Mouse (Mus musculus): ENCODE results near the gene Retreg3.
"Not testable (repeated sequence)": the region's sequence is repeated elsewhere in the genome, so short reads cannot be mapped to it uniquely, and the experiment has no call there.

Gene Retreg3

GRCm38 (mm10) chr11:101119761-101120544, at the start of gene Retreg3, which contains the start of gene Tubg1:
Retreg3 (minus strand) TSS chr11:101119893.
Tubg1 (plus strand) TSS chr11:101119938.
- DNase-seq (ENCODE audit: low spot score): peak; percentile 99

GRCm38 (mm10) chr11:101168301-101168980, 48.7 kb upstream of the Retreg3 start:
- DNase-seq (ENCODE audit: low spot score): no peak

GRCm38 (mm10) chr11:101167963-101168300, 48.2 kb upstream of the Retreg3 start:
- no peak for DNase-seq (ENCODE audit: low spot score)

- no peak for DNase-seq (ENCODE audit: low spot score)
Measured at GRCm38 (mm10) chr11:101167211-101167962, 47.7 kb upstream of the Retreg3 start.

- DNase-seq (ENCODE audit: low spot score): no peak
Measured at GRCm38 (mm10) chr11:101166357-101166756, 46.7 kb upstream of the Retreg3 start.

GRCm38 (mm10) chr11:101164677-101165580, 45.2 kb upstream of the Retreg3 start:
- DNase-seq (ENCODE audit: low spot score): no peak

- no peak for DNase-seq (ENCODE audit: low spot score)
Measured at GRCm38 (mm10) chr11:101164351-101164665, 44.6 kb upstream of the Retreg3 start.

- DNase-seq (ENCODE audit: low spot score): no peak
Measured at GRCm38 (mm10) chr11:101163476-101164350, 44.0 kb upstream of the Retreg3 start.

GRCm38 (mm10) chr11:101162772-101163171, 43.1 kb upstream of the Retreg3 start:
- DNase-seq (ENCODE audit: low spot score): peak; percentile 96

GRCm38 (mm10) chr11:101162301-101162700, 42.6 kb upstream of the Retreg3 start:
- DNase-seq (ENCODE audit: low spot score): no peak

GRCm38 (mm10) chr11:101161551-101161950, 41.9 kb upstream of the Retreg3 start:
- DNase-seq (ENCODE audit: low spot score): no peak

- not testable (repeated sequence) for DNase-seq (ENCODE audit: low spot score)
Measured at GRCm38 (mm10) chr11:101160981-101161505, 41.4 kb upstream of the Retreg3 start.

- not testable (repeated sequence) for DNase-seq (ENCODE audit: low spot score)
Measured at GRCm38 (mm10) chr11:101160151-101160550, 40.5 kb upstream of the Retreg3 start.

- no peak for DNase-seq (ENCODE audit: low spot score)
Measured at GRCm38 (mm10) chr11:101155728-101156371, 36.2 kb upstream of the Retreg3 start, which contains the start of gene Tubg2. Tubg2 (plus strand) TSS chr11:101155907.

- DNase-seq (ENCODE audit: low spot score): no peak
Measured at GRCm38 (mm10) chr11:101155151-101155550, 35.5 kb upstream of the Retreg3 start.

GRCm38 (mm10) chr11:101154648-101155047, 35.0 kb upstream of the Retreg3 start:
- no peak for DNase-seq (ENCODE audit: low spot score)

- DNase-seq (ENCODE audit: low spot score): no peak
Measured at GRCm38 (mm10) chr11:101152825-101153224, 33.1 kb upstream of the Retreg3 start.

GRCm38 (mm10) chr11:101151063-101151462, 31.4 kb upstream of the Retreg3 start:
- no peak for DNase-seq (ENCODE audit: low spot score)

GRCm38 (mm10) chr11:101149178-101150105, 29.7 kb upstream of the Retreg3 start:
- DNase-seq (ENCODE audit: low spot score): peak; percentile 64

Data from adipocyte (in vitro differentiated cells).